Mouse (Mus musculus) CD4-positive naive resting alpha-beta T cell, adult 76 days (primary cell): ENCODE measurements around the gene Gm10668. TPM values are rescaled to one million over a fixed set of nuclear protein-coding genes. Genes with fewer than 3 reads are reported as not detected.

Experiments
- total RNA-seq: library from RNA; stranded (reverse); gene quantifications from one replicate; pipeline ENCODE4 v1.2.4, GENCODE M21; 2023

Gm10668 gene
- total RNA-seq, result not detected

GRCm38 (mm10) chr7:20730524-20730923, at the start of gene Gm10668:
Gm10668 (minus strand) TSS chr7:20730624.

GRCm38 (mm10) chr7:20770885-20771284, 40.5 kb upstream of the Gm10668 start, which contains the start of gene Vmn1r112:
Vmn1r112 (plus strand) TSS chr7:20771185.

DNA sequence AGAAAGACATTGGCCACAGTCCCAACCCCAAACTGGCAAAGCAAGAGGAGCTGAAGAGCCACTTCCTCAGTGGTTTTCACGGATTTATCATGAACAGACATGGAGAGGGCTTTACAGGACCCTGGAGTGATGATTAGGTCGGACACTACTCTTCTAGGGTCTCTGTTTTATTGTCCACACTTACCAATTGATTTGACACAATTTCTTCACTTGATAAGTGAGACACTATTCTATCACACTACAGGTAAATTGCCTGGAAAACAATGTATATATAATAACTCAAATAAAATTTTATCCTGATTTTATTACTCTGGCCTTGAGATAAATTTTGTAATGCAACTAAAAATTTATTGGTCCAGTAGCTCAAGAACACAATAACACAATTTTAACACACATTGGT, 27.3 kb downstream of the Gm10668 start, which contains the start of gene Vmn1r111:
Vmn1r111 (minus strand) TSS at position 101 of the 400 bp plus-strand sequence.

Other genes with a start within 250 kb of the Gm10668 start
- not detected for gene Vmn1r103, start 220.1 kb downstream of the Gm10668 start, total RNA-seq
- gene Vmn1r104, start 196.8 kb downstream of the Gm10668 start, total RNA-seq, result not detected
- not detected for gene Gm5726, start 184.9 kb downstream of the Gm10668 start, total RNA-seq
- gene Gm4141, start 154.4 kb downstream of the Gm10668 start, total RNA-seq, result not detected
- not detected for gene Gm4513, start 131.6 kb downstream of the Gm10668 start, total RNA-seq
- gene Vmn1r107, start 61.7 kb downstream of the Gm10668 start, total RNA-seq, result not detected
- not detected for gene Vmn1r111, start 27.4 kb downstream of the Gm10668 start, total RNA-seq
- not detected for gene Vmn1r112, start 40.6 kb upstream of the Gm10668 start, total RNA-seq
- gene Vmn1r113, start 56.7 kb upstream of the Gm10668 start, total RNA-seq, result not detected
- gene Vmn1r114, start 81.6 kb upstream of the Gm10668 start, total RNA-seq, result not detected
- not detected for gene Vmn1r115, start 114.4 kb upstream of the Gm10668 start, total RNA-seq
- gene Vmn1r116, start 141.6 kb upstream of the Gm10668 start, total RNA-seq, result not detected
- not detected for gene Vmn1r117, start 153.5 kb upstream of the Gm10668 start, total RNA-seq
- not detected for gene Vmn1r118, start 181.7 kb upstream of the Gm10668 start, total RNA-seq